Mouse (Mus musculus) E14TG2a.4 (cell line): Measurements from ENCODE around the gene Slc36a3.

ENCODE experiments used
- CTCF ChIP-seq: conservative IDR thresholded peaks from 2 replicates; pipeline ENCODE4 v1.5.1; 2014; ENCODE audit warnings: low read length
- NANOG ChIP-seq: IDR thresholded peaks from 2 replicates; pipeline ENCODE4 v1.6.1; 2014; ENCODE audit warnings: borderline replicate concordance, low read length, mixed read lengths
- POU5F1 ChIP-seq: IDR thresholded peaks from 2 replicates; pipeline ENCODE4 v1.6.1; 2014; ENCODE audit warnings: low read length, borderline replicate concordance

GRCm38 (mm10) chr11:55147423-55147822 is 4.1 kb downstream of the Slc36a3 start:
- TF ChIP-seq CTCF (no peak), NANOG (no peak), POU5F1 (no peak)
